Mouse (Mus musculus) layer of hippocampus, adult 6 months (tissue): ENCODE measurements around the gene Lrrc8b. TPM values are rescaled to one million over a fixed set of nuclear protein-coding genes. Genes with fewer than 3 reads are reported as not detected.

Experiments
- long read RNA-seq, 2 experiments: library from polyadenylated mRNA; unstranded; transcript quantifications; one replicate each; pipeline ENCODE4 v2.0.0; 2019 to 2020
- polyA plus RNA-seq: library from polyadenylated mRNA; unstranded; fragments of <200 nt; fragmentation: Nextera tagmentation; gene quantifications from 2 replicates; pipeline ENCODE4 v1.2.3, GENCODE M21; 2021

The Lrrc8b gene
- 8.6 and 10.9 TPM in 2 replicates for polyA plus RNA-seq
- long read RNA-seq, experiment 1, full-length matches to known transcripts = 2 of 30 reads
- long read RNA-seq, experiment 1, partial matches to known transcripts = 4 of 30 reads
- long read RNA-seq, experiment 1, other reads (novel, unspliced or antisense) = 24 of 30 reads
- long read RNA-seq, experiment 2, full-length matches to known transcripts = 14 of 60 reads
- long read RNA-seq, experiment 2, partial matches to known transcripts = 39 of 60 reads
- long read RNA-seq, experiment 2, other reads (novel, unspliced or antisense) = 7 of 60 reads

GRCm38 (mm10) chr5:105415198-105415791 is at the start of gene Lrrc8b:
Gene Lrrc8b (plus strand): TSS chr5:105415775.

GRCm38 (mm10) chr5:105519096-105519975 is 103.8 kb downstream of the Lrrc8b start, which contains the start of gene Lrrc8c:
Gene Lrrc8c (plus strand): TSS chr5:105519388.

Other genes starting within 250 kb of the Lrrc8b start
- 0.09 and 0.21 TPM in 2 replicates for gene Gbp10, start 176.2 kb upstream of the Lrrc8b start, polyA plus RNA-seq
- gene Gm43302, start 122.1 kb upstream of the Lrrc8b start, polyA plus RNA-seq = 0.09 and 0.18 TPM in 2 replicates
- 1.0 and 2.2 TPM in 2 replicates for gene Gbp6, start 122.1 kb upstream of the Lrrc8b start, polyA plus RNA-seq
- gene Lrrc8c, start 103.6 kb downstream of the Lrrc8b start, polyA plus RNA-seq = 6.5 and 6.6 TPM in 2 replicates